Mouse (Mus musculus) embryonic facial prominence, embryonic 11.5 days (tissue): ENCODE measurements around the gene Cmss1. TPM values are rescaled to one million over a fixed set of nuclear protein-coding genes. Genes with fewer than 3 reads are reported as not detected.

Experiments
- ATAC-seq: fragments of 200-750 bp; cut with Nextera tagmentation; replicated peaks from 2 replicates; pipeline ENCODE4 v1.8.0; 2017; ENCODE audit warnings: low read depth; ENCODE audit not compliant: insufficient number of reproducible peaks, low FRiP score, low TSS enrichment
- DNase-seq: peaks from one replicate; pipeline ENCODE4 v3.0.0-alpha.2; 2015; ENCODE audit warnings: low spot score
- H3K27ac ChIP-seq: fragments of 300-500 bp; sonication (generic); replicated peaks from 2 replicates; pipeline ENCODE4 v1.5.1; 2014; ENCODE audit warnings: mild to moderate bottlenecking, low read depth, low read length, control low read depth
- H3K27me3 ChIP-seq: fragments of 300-500 bp; sonication (generic); 2 replicates; pipeline ENCODE4 v1.6.1; 2014; ENCODE audit warnings: mild to moderate bottlenecking, low read length, moderate library complexity, mixed read lengths; ENCODE audit not compliant: control insufficient read depth, insufficient read depth
- H3K36me3 ChIP-seq: fragments of 300-500 bp; sonication (generic); replicated peaks from 2 replicates; pipeline ENCODE4 v1.6.1; 2014; ENCODE audit warnings: low read depth, mild to moderate bottlenecking, low read length, moderate library complexity, mixed read lengths; ENCODE audit not compliant: control insufficient read depth, insufficient read depth
- H3K4me1 ChIP-seq: fragments of 300-500 bp; sonication (generic); 2 replicates; pipeline ENCODE4 v1.6.1; 2014; ENCODE audit warnings: low read length, mixed read lengths; ENCODE audit not compliant: control insufficient read depth, insufficient read depth
- H3K4me2 ChIP-seq: fragments of 300-500 bp; sonication (generic); 2 replicates; pipeline ENCODE4 v1.6.1; 2014; ENCODE audit warnings: low read depth, mild to moderate bottlenecking, control low read depth, low read length, moderate library complexity
- H3K4me3 ChIP-seq: fragments of 300-500 bp; sonication (generic); 2 replicates; pipeline ENCODE4 v1.5.1; 2014; ENCODE audit warnings: low read depth, low read length, control low read depth
- H3K9ac ChIP-seq: fragments of 300-500 bp; sonication (generic); replicated peaks from 2 replicates; pipeline ENCODE4 v1.6.1; 2014; ENCODE audit warnings: mild to moderate bottlenecking, control low read depth, low read length
- H3K9me3 ChIP-seq: fragments of 300-500 bp; sonication (generic); replicated peaks from 2 replicates; pipeline ENCODE4 v1.6.1; 2016; ENCODE audit warnings: mild to moderate bottlenecking, low read length, inconsistent platforms, mixed read lengths; ENCODE audit not compliant: control insufficient read depth
- WGBS: fragments of 180-500 bp; shearing (Covaris S2); extraction: QIAGEN DNeasy Blood & Tissue Kit; methylation state at CpG from one replicate; pipeline ENCODE4 v1.1.7; 2014; 5-methylcytosine and 5-hydroxymethylcytosine counted together
- polyA plus RNA-seq: library from polyadenylated mRNA; unstranded; fragments of >200 nt; fragmentation: Nextera tagmentation; extraction: Ambion mirVana; gene quantifications from 2 replicates; pipeline ENCODE4 v1.2.1, GENCODE M21; 2014

Cmss1 gene
- polyA plus RNA-seq, 1 experiment from 2014 or later = 55.9 TPM

DNA sequence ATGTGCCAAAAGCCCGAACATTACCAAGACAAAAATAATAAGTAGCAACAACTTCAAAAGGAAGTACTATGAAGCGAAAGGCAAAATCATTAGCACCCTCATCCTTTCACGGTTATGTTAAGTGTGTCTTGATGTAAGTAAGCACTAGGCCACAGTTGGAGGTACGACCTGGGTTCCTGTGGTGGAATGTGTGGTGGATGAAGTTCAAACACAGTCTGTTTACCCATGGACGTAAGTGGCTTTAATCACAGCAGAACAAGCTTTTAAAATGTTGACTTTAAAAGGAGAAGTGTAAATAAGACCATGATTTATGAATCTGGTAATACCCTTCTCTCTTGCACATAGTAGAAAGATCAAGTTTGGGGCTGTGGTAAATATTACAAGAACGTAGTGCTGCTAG, 100.5 kb downstream of the Cmss1 start:
- H3K9me3 ChIP-seq = no peaks in the 10 kb centered on the region
- H3K4me3 ChIP-seq = no peak overlapping the region
- no peak overlapping the region for H3K4me2 ChIP-seq
- no peak for DNase-seq
- 87% methylated on average over 6 of the region's 6 CpGs for WGBS
- no peak for ATAC-seq
- no peaks in the 10 kb centered on the region for H3K27me3 ChIP-seq
- H3K27ac ChIP-seq = no peak overlapping the region
- H3K9ac ChIP-seq = no peak overlapping the region
- no peaks in the 10 kb centered on the region for H3K36me3 ChIP-seq
- H3K4me1 ChIP-seq = no peaks in the 10 kb centered on the region

DNA sequence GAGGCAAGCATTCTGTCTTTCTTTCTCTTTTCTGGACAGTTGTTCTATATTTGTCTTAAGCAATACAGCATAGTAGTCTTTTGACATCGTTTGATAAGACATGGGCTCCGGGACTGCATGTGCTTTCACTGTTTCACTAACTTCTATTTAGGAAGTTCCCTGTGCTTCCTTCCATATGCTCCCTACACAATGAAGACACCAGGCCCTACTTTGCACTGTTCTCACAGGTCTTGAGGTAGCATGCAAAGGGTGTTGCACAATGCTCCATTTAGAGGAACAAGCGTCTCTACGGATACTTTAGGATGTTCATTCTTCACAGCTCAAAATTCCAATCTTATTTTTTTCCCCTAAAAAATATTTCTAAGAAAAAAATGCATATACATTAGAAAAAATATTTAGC, 101.9 kb downstream of the Cmss1 start:
- H3K27me3 ChIP-seq = no peaks in the 10 kb centered on the region
- no peak overlapping the region for H3K9ac ChIP-seq
- no peaks in the 10 kb centered on the region for H3K4me1 ChIP-seq
- H3K9me3 ChIP-seq = no peaks in the 10 kb centered on the region
- DNase-seq = no peak
- H3K27ac ChIP-seq = no peak overlapping the region
- WGBS = 90% methylated on average over 4 of the region's 4 CpGs
- no peak overlapping the region for H3K4me2 ChIP-seq
- ATAC-seq = no peak
- H3K36me3 ChIP-seq = no peaks in the 10 kb centered on the region
- no peak overlapping the region for H3K4me3 ChIP-seq

- Histone ChIP-seq H3K9ac (no peak overlapping the region), H3K9me3 (no peaks in the 10 kb centered on the region), H3K4me2 (no peak overlapping the region), H3K27ac (no peak overlapping the region), H3K4me1 (no peaks in the 10 kb centered on the region), H3K27me3 (no peaks in the 10 kb centered on the region), H3K4me3 (no peak overlapping the region), H3K36me3 (no peaks in the 10 kb centered on the region)
- DNase-seq (no peak), ATAC-seq (no peak)
- 48% methylated on average over 5 of the region's 5 CpGs for WGBS
Observed at GRCm38 (mm10) chr16:57502761-57503160, 103.9 kb downstream of the Cmss1 start.

DNA sequence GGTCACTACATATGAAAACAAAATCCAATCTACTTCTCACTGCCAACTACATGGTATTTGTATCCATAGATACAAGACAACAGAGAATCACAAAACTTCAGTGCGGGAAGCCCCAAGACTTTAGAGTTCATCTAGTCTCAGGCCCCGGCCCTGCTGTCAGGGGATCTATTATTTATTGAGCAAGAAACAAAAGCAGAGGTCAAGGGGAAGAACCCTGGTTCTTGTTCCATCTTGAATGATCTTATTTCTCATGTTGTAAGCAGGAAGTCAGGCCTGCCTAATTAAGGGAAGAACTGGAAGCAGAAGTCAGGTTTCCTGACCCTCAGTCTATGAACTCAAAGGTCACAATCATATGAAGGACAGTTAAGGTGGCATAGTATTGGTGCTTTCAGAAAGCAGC, 104.4 kb downstream of the Cmss1 start:
- H3K4me2 ChIP-seq = no peak overlapping the region
- H3K27me3 ChIP-seq = no peaks in the 10 kb centered on the region
- H3K4me3 ChIP-seq = no peak overlapping the region
- H3K9me3 ChIP-seq = no peaks in the 10 kb centered on the region
- H3K36me3 ChIP-seq = no peaks in the 10 kb centered on the region
- ATAC-seq (no peak), DNase-seq (no peak)
- H3K9ac ChIP-seq = no peak overlapping the region
- no peaks in the 10 kb centered on the region for H3K4me1 ChIP-seq
- WGBS = 37% methylated on average over 2 of the region's 2 CpGs
- no peak overlapping the region for H3K27ac ChIP-seq

DNA sequence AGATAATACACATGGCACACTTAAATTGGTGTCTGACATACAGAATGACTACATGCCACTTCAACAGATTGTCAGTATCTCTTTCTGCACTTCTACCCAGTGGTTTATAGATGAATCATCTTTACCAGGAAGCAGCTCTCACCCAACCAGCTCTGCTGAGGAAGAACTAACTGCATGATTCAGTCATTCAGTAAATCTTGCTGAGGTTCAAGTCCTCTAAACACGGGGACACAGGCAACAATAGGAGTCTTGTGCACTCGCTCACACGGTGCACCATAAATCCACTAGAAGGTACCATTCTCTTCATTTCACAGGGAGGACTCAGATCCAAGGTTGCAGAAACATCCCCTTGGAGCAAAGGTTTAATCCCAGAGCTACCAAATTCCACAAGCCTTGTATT, 105.8 kb downstream of the Cmss1 start:
- no peak overlapping the region for H3K4me3 ChIP-seq
- no peak overlapping the region for H3K27ac ChIP-seq
- no peaks in the 10 kb centered on the region for H3K36me3 ChIP-seq
- H3K27me3 ChIP-seq = no peaks in the 10 kb centered on the region
- DNase-seq = no peak
- H3K9me3 ChIP-seq = no peaks in the 10 kb centered on the region
- H3K9ac ChIP-seq = no peak overlapping the region
- ATAC-seq = no peak
- WGBS = 58% methylated on average over 3 of the region's 3 CpGs
- no peak overlapping the region for H3K4me2 ChIP-seq
- no peaks in the 10 kb centered on the region for H3K4me1 ChIP-seq

DNA sequence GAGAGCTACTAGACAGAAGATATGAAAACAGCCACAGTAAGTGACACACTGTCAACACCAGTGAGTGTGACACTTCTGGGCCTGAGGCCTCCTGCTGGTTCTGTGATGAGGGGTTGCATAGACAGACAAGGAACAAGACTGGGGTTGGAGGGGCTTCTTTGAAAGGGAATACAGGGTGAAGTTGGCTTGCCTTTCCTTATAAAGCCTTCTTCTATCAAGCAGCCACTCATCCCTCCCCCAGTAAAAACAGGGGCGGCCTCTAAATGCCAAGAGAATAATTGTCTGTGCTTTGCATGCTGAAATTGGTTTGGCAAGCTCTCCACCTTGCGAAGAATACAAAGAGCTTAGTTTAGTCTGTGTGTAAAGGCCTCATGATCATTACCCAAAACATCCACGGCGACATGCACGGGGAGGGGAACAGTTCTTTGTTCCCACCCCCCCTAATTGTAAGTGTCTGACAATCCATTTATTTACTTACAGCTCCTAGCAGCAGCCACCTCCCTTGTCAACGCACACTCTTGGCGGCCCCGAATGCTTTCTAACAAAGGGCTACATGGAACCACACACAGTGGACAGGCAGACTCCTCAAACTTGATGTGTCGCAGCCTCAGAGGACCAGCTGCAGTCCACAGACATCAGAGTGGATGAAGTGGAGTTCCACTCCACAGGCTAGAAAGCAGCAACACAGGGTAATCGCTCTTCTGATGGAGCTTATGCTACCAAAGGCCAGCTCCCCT, 110.1 kb downstream of the Cmss1 start:
- Histone ChIP-seq H3K36me3 (no peaks in the 10 kb centered on the region), H3K27ac (no peak overlapping the region), H3K4me2 (no peak overlapping the region), H3K4me1 (no peaks in the 10 kb centered on the region), H3K9ac (no peak overlapping the region), H3K4me3 (no peak overlapping the region), H3K27me3 (no peaks in the 10 kb centered on the region), H3K9me3 (no peaks in the 10 kb centered on the region)
- DNase-seq = no peak
- 63% methylated on average over 10 of the region's 10 CpGs for WGBS
- 0 out of 2 replicates have a peak, but pooled peaks have one; percentile 29 for ATAC-seq

DNA sequence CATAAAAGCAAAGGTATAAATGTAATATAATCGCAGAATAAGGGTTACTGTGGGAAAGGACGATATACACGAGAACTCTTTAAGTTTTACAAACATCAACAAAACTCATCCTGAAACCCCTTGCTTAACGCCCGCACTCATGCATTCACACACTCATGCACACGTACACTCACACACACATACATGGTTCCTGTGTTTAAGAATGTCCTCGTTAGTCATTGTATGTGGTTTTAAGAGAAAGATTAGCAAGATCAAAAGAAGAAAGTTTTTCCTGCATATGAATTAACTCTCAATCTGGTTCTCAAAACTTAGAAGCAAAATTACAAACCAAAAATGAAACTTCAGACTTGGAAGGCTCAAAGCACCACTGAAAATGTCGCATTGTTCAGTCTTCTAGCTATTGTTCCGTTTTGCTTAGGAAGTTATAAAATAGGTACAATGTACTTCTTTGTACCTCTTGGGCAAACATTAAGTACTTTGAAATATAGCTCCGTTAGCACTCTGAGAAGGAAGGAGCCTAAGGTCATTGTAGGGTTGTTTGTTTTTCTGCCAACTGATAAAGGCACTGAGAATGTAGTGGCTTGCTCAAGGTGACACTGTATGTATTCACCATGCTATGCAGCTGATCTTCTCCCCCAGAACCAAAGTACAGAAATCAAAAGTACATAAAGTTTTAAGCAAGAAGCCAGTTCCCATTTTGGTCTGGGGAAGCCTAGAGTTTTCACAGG, 111.0 kb downstream of the Cmss1 start:
- ATAC-seq (no peak), DNase-seq (no peak)
- Histone ChIP-seq H3K36me3 (no peaks in the 10 kb centered on the region), H3K9me3 (no peaks in the 10 kb centered on the region), H3K4me1 (no peaks in the 10 kb centered on the region), H3K9ac (no peak overlapping the region), H3K4me2 (no peak overlapping the region), H3K27ac (no peak overlapping the region), H3K27me3 (no peaks in the 10 kb centered on the region), H3K4me3 (no peak overlapping the region)
- 83% methylated on average over 10 of the region's 10 CpGs for WGBS

DNA sequence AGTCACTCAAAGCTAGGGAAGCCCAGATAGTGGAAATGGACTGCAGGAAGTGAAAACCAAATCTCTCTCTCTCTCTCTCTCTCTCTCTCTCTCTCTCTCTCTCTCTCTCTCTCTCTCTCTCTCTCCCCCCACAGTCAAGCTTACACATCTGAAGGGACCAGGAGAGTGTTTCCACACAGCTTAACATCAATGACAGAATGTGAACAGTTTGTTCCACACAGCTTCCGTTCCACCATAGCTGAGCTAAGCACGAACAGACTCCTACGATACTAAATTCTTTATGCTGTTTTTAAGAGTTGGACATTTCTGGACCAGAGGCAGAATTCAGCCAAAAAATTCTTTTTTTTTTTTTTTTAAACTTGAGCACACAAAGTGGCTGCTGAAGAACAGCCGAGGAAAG, 114.8 kb downstream of the Cmss1 start:
- no peak overlapping the region for H3K4me2 ChIP-seq
- no peak for DNase-seq
- ATAC-seq = no peak
- no peak overlapping the region for H3K27ac ChIP-seq
- no peaks in the 10 kb centered on the region for H3K4me1 ChIP-seq
- H3K9ac ChIP-seq = no peak overlapping the region
- no peaks in the 10 kb centered on the region for H3K36me3 ChIP-seq
- no peaks in the 10 kb centered on the region for H3K27me3 ChIP-seq
- H3K9me3 ChIP-seq = no peaks in the 10 kb centered on the region
- no peak overlapping the region for H3K4me3 ChIP-seq
- WGBS = 92% methylated on average over 4 of the region's 4 CpGs
